Mouse (Mus musculus): Measurements from ENCODE around the gene Mfn2. TPM values are rescaled to one million over a fixed set of nuclear protein-coding genes. Genes with fewer than 3 reads are reported as not detected.
A peak's percentile ranks its signal among the peaks of the same experiment; 100 is the strongest.

Mfn2 gene
- polyA plus RNA-seq, 1 experiment from 2014 or later, result 29.8 TPM

DNA sequence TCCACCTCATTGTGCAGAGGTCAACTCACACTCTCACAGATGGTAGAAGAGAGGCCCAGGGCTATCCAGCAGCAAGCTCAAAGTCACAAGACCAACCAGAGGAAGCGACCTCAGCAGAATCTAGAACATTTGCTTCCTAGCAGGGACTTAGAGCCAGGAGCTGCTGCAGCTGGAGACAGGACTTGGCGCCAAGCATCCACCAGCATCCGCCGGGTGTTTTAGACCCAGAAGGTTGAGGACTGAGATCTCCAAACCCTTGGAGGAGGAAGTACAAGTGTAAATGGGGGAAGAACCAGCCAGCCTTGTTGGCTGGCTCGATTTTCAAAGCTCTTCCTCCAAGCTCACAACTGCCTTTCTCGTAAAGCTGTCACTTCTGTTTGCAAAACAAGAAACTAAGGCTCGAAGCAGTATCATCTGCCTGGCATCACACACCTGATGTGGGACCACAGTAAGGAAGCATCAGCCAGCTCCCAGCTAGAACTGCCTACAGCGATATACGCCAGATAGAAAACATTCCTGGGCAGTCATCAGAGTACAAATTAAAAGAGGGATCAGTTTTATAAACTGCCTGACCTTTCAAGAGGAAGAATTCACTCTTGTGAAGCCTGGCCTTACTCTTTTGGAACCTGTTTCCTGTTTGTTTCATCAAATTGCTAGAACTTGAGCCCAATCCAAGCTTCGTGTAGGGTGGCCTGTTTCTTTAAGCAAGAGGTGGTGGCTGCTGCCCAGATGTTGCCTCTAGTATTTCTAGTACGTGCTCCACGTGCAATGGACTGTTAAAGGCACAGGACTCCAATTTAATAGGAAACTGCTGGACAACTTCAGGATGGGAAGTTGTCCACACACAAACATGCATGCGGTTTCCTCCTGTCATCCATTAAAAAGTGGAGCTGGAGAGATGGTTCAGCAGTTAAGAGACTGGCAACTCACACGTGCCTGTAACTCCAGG lies 33.9 kb upstream of the Mfn2 start:
- no peaks in the 10 kb centered on the region for H3K9me3 ChIP-seq (ENCODE audit: control insufficient read depth, low read depth, low read length)
- H3K4me3 ChIP-seq (ENCODE audit: low read depth, low read length), result no peak overlapping the region
- no peak overlapping the region for H3K4me2 ChIP-seq (replicated peaks; ENCODE audit: low read depth, low read length)
- H3K36me3 ChIP-seq (ENCODE audit: control insufficient read depth, insufficient read depth, low read length), result no peaks in the 10 kb centered on the region
- H3K27me3 ChIP-seq (ENCODE audit: control insufficient read depth, insufficient read depth, low read length), result no peaks in the 10 kb centered on the region
- H3K27ac ChIP-seq (ENCODE audit: low read length), result peak overlapping the region; percentile 23; the same call in 1 of the 2 replicates
- WGBS, result 52% methylated on average over 14 of the region's 14 CpGs
- peaks cover 26% of the 10 kb centered on the region for H3K4me1 ChIP-seq (ENCODE audit: control insufficient read depth, insufficient read depth, low read length)
- no peak for ATAC-seq (ENCODE audit: insufficient number of reproducible peaks, insufficient read depth, low FRiP score, low read depth)
- H3K9ac ChIP-seq (replicated peaks; ENCODE audit: low read depth, low read length), result no peak overlapping the region

DNA sequence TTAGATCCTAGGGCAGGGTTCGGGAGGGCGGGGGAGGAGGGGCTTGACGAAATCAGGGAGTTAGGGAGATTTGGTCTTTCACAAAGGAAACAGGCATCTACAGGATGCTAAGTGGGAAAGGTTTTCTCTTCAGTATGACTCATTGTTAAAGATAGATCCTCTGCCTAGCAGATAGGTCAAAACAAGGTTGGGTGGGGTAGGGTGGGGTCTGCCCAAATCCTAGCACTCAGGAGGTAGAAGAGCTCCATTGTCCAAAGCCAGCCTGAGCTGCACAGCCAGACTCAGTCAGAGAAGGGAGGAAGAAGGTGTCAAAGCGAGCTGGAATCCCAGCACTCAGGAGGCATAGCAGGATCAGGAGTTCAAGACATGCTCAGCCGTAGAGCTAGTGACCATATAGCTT lies 33.0 kb upstream of the Mfn2 start:
- Histone ChIP-seq H3K27me3 (ENCODE audit: control insufficient read depth, insufficient read depth, low read length) (no peaks in the 10 kb centered on the region), H3K4me2 (replicated peaks; ENCODE audit: low read depth, low read length) (no peak overlapping the region), H3K27ac (ENCODE audit: low read length) (no peak overlapping the region), H3K9ac (replicated peaks; ENCODE audit: low read depth, low read length) (no peak overlapping the region), H3K36me3 (ENCODE audit: control insufficient read depth, insufficient read depth, low read length) (no peaks in the 10 kb centered on the region), H3K4me3 (ENCODE audit: low read depth, low read length) (no peak overlapping the region), H3K4me1 (ENCODE audit: control insufficient read depth, insufficient read depth, low read length) (peaks cover 22% of the 10 kb centered on the region), H3K9me3 (ENCODE audit: control insufficient read depth, low read depth, low read length) (no peaks in the 10 kb centered on the region)
- ATAC-seq (ENCODE audit: insufficient number of reproducible peaks, insufficient read depth, low FRiP score, low read depth), result no peak
- WGBS, result 63% methylated on average over 5 of the region's 5 CpGs

DNA sequence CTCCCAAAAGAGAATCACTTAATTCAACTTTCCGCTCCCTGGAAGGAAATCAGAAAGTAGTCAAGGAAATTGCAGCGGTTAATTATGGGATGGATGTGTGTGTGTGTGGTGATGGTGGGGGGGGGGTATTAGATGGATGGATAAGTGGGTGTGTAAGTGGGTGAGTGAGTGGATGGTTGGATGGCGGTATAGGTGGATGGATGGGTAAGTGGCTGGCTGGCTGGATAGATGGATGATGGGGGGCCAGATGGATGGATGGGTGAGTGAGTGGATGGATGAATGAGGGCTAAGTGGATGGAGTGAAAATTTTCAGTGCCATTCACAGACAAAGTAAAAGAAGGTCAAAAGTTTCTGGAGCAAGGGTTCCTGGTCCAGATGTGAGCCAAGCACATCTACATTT lies 32.5 kb upstream of the Mfn2 start:
- WGBS, result 30% methylated on average over 3 of the region's 3 CpGs
- Histone ChIP-seq H3K36me3 (ENCODE audit: control insufficient read depth, insufficient read depth, low read length) (no peaks in the 10 kb centered on the region), H3K4me3 (ENCODE audit: low read depth, low read length) (peak overlapping the region; percentile 65), H3K27me3 (ENCODE audit: control insufficient read depth, insufficient read depth, low read length) (no peaks in the 10 kb centered on the region), H3K4me1 (ENCODE audit: control insufficient read depth, insufficient read depth, low read length) (peaks cover 17% of the 10 kb centered on the region), H3K9ac (replicated peaks; ENCODE audit: low read depth, low read length) (peak overlapping the region; percentile 68; the same call in 1 of the 2 replicates), H3K4me2 (replicated peaks; ENCODE audit: low read depth, low read length) (peak overlapping the region; percentile 80), H3K27ac (ENCODE audit: low read length) (0 out of 2 replicates have a peak overlapping the region, but pooled peaks have one; percentile 87), H3K9me3 (ENCODE audit: control insufficient read depth, low read depth, low read length) (no peaks in the 10 kb centered on the region)
- ATAC-seq (ENCODE audit: insufficient number of reproducible peaks, insufficient read depth, low FRiP score, low read depth), result no peak

DNA sequence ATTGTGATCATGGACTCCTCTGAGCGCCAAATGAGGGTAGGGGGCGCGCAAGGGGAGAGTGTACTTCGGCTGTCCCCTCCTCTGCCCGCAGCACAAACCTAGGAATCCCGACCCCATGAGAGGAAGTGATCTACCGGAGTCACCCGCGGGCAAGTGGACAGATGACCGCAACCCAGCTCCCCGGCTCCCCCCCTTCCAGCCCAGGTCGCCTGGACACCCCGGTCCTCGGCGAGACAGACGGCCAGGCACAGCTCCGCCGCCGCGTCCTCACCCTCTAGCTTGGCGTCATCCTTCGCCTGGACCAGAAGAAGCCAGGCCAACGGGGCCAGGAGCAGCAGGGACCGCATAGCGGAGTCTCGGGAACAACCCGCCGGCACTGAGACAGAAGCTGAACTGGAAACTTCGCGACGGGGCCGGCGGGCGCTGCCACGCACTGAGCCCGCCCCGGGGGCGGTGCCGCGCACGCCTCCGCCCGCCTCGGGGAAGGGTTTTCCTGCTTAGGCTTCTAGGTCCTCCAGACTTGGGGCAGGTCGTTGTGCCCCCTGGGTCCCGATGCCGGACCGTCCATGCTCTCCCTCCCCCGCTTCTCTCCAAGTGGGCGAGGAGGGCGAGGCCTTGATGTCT lies 31.9 kb upstream of the Mfn2 start, which contains the start of gene Plod1:
Plod1 (minus strand) TSS at position 437 of the 624 bp plus-strand sequence.
- H3K4me1 ChIP-seq (ENCODE audit: control insufficient read depth, insufficient read depth, low read length), result peaks cover 12% of the 10 kb centered on the region; the same call in 1 of the 2 replicates
- H3K4me3 ChIP-seq (ENCODE audit: low read depth, low read length), result peak within 1 kb of the TSS; percentile 65
- no peaks in the 10 kb centered on the region for H3K27me3 ChIP-seq (ENCODE audit: control insufficient read depth, insufficient read depth, low read length)
- WGBS, result under 1% methylated on average over 51 of the region's 51 CpGs
- peak within 1 kb of the TSS; percentile 80 for H3K4me2 ChIP-seq (replicated peaks; ENCODE audit: low read depth, low read length)
- no peaks in the 10 kb centered on the region for H3K36me3 ChIP-seq (ENCODE audit: control insufficient read depth, insufficient read depth, low read length)
- H3K9ac ChIP-seq (replicated peaks; ENCODE audit: low read depth, low read length), result peak within 1 kb of the TSS; percentile 68
- H3K9me3 ChIP-seq (ENCODE audit: control insufficient read depth, low read depth, low read length), result no peaks in the 10 kb centered on the region
- ATAC-seq (ENCODE audit: insufficient number of reproducible peaks, insufficient read depth, low FRiP score, low read depth), result peak; percentile 54
- H3K27ac ChIP-seq (ENCODE audit: low read length), result peak within 1 kb of the TSS; percentile 87

DNA sequence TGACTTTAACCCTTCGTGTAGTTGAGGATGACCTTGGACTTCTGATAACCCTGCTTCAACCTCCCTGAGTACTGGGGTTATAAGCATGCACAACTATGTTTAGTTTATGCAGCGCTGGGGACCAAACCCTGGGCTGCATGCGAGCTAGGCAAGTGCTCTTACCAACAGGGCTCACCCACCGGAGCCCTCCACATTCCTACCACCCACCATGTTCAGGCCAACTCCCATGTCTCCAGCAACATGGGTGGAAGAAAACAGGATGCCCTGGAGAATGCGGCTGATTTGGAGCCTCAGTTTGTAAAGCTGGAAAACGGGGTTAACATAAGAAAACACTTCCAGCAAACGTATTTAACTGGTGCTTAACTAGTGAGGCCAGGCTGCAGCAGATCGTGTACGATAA lies 31.4 kb upstream of the Mfn2 start:
- H3K27ac ChIP-seq (ENCODE audit: low read length), result peak overlapping the region; percentile 87; the same call in 1 of the 2 replicates

DNA sequence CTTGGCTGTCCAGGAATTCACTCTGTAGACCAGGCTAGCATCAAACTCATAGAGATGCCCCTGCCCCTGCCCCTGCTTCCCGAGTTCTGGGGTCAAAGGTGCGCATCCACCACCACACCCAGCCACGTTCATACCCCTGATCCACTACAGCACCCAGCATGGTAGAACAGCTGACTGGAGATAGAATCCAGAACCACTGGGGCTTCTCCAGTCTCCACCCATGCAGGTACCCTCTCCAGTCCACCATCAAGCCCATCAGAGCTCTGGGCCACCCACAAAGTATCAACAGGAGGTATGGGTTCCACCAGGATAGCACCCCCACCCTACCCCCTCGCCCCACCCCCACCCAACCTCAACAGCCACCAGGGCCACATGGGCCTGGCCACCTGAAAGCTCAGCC lies 30.1 kb upstream of the Mfn2 start:
- no peak overlapping the region for H3K4me3 ChIP-seq (ENCODE audit: low read depth, low read length)
- H3K4me1 ChIP-seq (ENCODE audit: control insufficient read depth, insufficient read depth, low read length), result peaks cover 11% of the 10 kb centered on the region; the same call in 1 of the 2 replicates
- H3K36me3 ChIP-seq (ENCODE audit: control insufficient read depth, insufficient read depth, low read length), result no peaks in the 10 kb centered on the region
- H3K27me3 ChIP-seq (ENCODE audit: control insufficient read depth, insufficient read depth, low read length), result no peaks in the 10 kb centered on the region
- ATAC-seq (ENCODE audit: insufficient number of reproducible peaks, insufficient read depth, low FRiP score, low read depth), result no peak
- WGBS, result 79% methylated on average over 4 of the region's 4 CpGs
- H3K9ac ChIP-seq (replicated peaks; ENCODE audit: low read depth, low read length), result no peak overlapping the region
- H3K4me2 ChIP-seq (replicated peaks; ENCODE audit: low read depth, low read length), result no peak overlapping the region
- H3K9me3 ChIP-seq (ENCODE audit: control insufficient read depth, low read depth, low read length), result no peaks in the 10 kb centered on the region
- H3K27ac ChIP-seq (ENCODE audit: low read length), result no peak overlapping the region

More for the DNA sequence above, 31.4 kb upstream of the Mfn2 start:
- H3K27me3 ChIP-seq (ENCODE audit: control insufficient read depth, insufficient read depth, low read length), result no peaks in the 10 kb centered on the region
- H3K9me3 ChIP-seq (ENCODE audit: control insufficient read depth, low read depth, low read length), result no peaks in the 10 kb centered on the region
- H3K4me1 ChIP-seq (ENCODE audit: control insufficient read depth, insufficient read depth, low read length), result peaks cover 11% of the 10 kb centered on the region; the same call in 1 of the 2 replicates
- no peaks in the 10 kb centered on the region for H3K36me3 ChIP-seq (ENCODE audit: control insufficient read depth, insufficient read depth, low read length)
- peak overlapping the region; percentile 65 for H3K4me3 ChIP-seq (ENCODE audit: low read depth, low read length)
- H3K9ac ChIP-seq (replicated peaks; ENCODE audit: low read depth, low read length), result peak overlapping the region; percentile 68
- peak overlapping the region; percentile 80 for H3K4me2 ChIP-seq (replicated peaks; ENCODE audit: low read depth, low read length)
- ATAC-seq (ENCODE audit: insufficient number of reproducible peaks, insufficient read depth, low FRiP score, low read depth), result no peak
- WGBS, result 16% methylated on average over 9 of the region's 9 CpGs

DNA sequence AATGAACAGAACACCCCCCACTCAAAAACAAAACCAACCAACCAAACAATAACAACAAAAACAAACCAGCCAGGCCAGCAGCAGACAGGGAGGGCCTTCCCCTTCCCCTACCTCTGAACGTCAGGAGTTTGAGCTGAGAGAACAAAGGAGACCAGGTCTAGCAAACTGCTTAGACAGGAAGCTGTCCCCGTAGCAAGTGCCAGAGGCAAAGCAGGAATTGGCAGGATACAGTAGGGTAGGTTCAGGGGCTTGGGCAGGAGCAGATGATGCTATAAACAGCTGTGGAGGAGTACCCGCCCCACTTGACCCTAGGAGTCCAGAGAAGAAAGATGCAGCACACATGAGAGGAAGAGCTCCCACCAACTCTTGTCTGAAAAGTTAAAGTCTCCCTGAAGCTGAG lies 29.6 kb upstream of the Mfn2 start:
- no peak overlapping the region for H3K4me2 ChIP-seq (replicated peaks; ENCODE audit: low read depth, low read length)

DNA sequence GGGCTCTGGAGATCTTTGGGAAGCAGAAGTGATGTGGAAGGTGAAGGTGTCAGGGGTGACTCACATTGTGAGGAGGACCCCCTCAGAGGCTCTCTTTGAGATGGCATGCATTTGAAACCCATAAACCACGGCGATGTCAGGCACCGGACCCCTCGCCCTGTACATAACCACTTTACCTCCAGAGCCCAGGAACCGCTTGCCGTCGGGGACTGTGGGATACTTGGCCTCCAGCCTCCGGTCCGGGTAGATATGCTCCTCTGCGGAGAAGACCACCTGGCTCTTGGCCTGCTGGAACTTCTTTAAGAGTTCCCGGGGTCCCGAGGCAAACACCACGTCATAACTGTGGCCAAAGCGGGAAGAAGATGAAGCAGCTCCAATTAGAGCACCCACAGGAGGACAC lies 26.4 kb upstream of the Mfn2 start:
- Histone ChIP-seq H3K27me3 (ENCODE audit: control insufficient read depth, insufficient read depth, low read length) (no peaks in the 10 kb centered on the region), H3K36me3 (ENCODE audit: control insufficient read depth, insufficient read depth, low read length) (no peaks in the 10 kb centered on the region), H3K9me3 (ENCODE audit: control insufficient read depth, low read depth, low read length) (no peaks in the 10 kb centered on the region), H3K4me2 (replicated peaks; ENCODE audit: low read depth, low read length) (no peak overlapping the region), H3K4me1 (ENCODE audit: control insufficient read depth, insufficient read depth, low read length) (peaks cover 4% of the 10 kb centered on the region; the same call in 1 of the 2 replicates), H3K4me3 (ENCODE audit: low read depth, low read length) (no peak overlapping the region), H3K27ac (ENCODE audit: low read length) (no peak overlapping the region), H3K9ac (replicated peaks; ENCODE audit: low read depth, low read length) (no peak overlapping the region)
- 93% methylated on average over 14 of the region's 14 CpGs for WGBS
- ATAC-seq (ENCODE audit: insufficient number of reproducible peaks, insufficient read depth, low FRiP score, low read depth), result no peak

More for the DNA sequence above, 29.6 kb upstream of the Mfn2 start:
- 56% methylated on average over 3 of the region's 3 CpGs for WGBS
- no peak overlapping the region for H3K9ac ChIP-seq (replicated peaks; ENCODE audit: low read depth, low read length)
- H3K4me3 ChIP-seq (ENCODE audit: low read depth, low read length), result no peak overlapping the region
- ATAC-seq (ENCODE audit: insufficient number of reproducible peaks, insufficient read depth, low FRiP score, low read depth), result no peak
- H3K4me1 ChIP-seq (ENCODE audit: control insufficient read depth, insufficient read depth, low read length), result peaks cover 11% of the 10 kb centered on the region; the same call in 1 of the 2 replicates
- no peaks in the 10 kb centered on the region for H3K36me3 ChIP-seq (ENCODE audit: control insufficient read depth, insufficient read depth, low read length)
- H3K27ac ChIP-seq (ENCODE audit: low read length), result no peak overlapping the region
- H3K27me3 ChIP-seq (ENCODE audit: control insufficient read depth, insufficient read depth, low read length), result no peaks in the 10 kb centered on the region
- no peaks in the 10 kb centered on the region for H3K9me3 ChIP-seq (ENCODE audit: control insufficient read depth, low read depth, low read length)
